Mouse (Mus musculus) cerebellum, adult 18-20 months (tissue): Measurements from ENCODE around the gene Rassf3.
A peak's percentile ranks its signal among the peaks of the same experiment; 100 is the strongest.

Experiments used
- DNase-seq, 2 experiments: peaks; one replicate each; pipeline ENCODE4 v3.0.0; 2021

The Rassf3 gene

DNA sequence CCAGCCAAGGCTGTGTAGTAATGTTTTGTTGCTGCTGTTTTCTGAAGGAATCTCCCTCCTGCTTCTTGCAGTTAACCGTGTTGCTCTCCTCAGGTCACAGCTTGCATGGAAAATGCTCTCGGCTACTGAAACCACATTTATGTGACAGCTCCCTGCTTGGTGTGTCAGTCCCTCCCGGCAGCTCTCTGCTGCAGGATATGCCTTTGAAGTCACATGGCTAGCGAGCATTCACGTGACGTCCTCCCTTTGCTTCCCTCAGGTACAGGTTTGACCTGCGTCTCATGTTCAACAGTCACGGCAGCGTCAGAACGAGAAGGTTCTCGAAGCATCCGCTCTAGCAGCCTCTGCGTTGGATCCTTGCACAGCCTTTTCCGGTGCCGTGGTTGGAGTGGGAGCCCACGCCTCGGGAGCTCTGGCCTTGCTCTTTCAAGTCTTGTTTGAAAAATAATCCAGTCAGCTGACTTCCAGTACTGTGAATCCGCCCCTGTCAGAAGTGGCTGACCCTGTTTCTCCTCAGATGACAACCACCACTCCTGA, 81.3 kb downstream of the Rassf3 start:
- no peak for DNase-seq

DNA sequence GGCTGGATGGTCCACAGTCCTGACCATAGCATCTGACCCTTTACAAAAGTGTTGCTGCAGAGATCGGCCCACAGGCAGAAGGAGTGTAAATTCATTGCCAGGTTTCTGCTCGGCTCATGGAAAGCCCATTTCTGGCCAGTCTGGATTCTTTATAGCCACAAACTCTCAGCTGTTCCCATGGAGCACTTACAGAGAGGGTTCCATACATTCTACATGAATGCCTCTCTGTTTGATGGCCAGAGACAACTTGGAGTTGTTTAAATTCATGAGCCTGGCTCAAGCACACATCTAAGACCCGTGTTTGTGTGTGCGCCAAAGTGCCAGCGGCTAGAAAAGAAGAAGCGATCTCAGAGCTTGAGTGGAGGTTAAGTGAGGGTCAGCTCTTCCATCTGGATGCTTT, 81.9 kb downstream of the Rassf3 start:
- no peak for DNase-seq

DNA sequence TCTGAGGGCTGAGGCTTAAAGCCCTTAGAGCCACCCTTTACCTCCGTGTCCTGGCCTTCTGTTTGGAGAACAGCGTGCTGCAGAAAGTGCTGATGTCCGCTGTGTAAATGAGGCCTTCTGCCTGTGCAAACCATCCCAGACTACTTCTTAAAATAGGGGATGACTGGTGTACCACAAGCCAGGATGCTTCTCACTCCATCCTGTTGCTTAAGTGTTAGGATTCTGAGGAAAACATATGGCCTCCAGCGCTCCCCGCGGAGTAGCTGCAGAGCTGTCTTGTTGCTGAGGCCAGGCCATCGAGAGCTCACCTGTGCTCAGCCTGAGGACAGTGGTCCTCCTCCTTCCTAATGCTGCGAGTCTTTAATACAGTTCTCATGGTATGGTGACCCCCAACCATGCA, 84.2 kb downstream of the Rassf3 start:
- peak; percentile 34 to 40 for DNase-seq

DNA sequence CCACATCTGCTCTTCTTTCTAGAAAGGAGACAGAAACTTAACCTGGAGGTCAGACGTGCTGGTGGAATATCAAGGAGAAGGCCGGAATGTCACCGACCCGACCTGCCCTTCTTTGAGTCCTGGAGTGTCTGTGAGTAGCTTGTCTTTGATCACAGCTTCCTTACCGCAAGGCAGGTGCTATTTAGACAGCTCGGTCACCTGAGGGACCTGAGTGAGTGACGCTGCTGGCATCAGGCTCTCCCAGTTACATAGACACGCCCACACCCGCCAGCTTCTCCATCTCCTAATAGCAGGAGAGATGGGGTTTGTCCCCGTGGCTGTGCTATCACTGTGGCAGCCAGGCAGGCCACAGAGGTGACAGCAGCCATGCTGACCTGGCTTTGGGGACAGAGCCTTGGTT, 85.5 kb downstream of the Rassf3 start:
- DNase-seq = no peak

DNA sequence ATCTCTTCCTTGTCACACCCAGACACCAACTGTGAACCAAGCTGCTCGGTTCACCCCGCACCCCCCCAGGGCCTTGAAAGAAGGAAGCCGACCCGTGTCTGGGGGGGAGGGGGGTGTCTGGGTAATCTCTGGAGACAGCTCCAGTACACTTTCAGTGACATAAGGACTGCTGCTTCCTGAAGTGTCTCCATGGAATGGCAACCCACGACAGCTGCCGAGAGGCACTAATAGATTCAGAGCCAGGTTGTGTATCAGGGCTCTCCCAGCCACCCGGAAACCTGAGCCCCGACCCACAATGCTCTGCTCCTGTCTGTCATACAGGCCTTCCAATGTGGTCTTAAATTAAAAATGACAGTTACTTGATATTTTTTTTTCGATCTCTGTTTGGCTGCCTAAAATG, 89.8 kb downstream of the Rassf3 start:
- no peak for DNase-seq

DNA sequence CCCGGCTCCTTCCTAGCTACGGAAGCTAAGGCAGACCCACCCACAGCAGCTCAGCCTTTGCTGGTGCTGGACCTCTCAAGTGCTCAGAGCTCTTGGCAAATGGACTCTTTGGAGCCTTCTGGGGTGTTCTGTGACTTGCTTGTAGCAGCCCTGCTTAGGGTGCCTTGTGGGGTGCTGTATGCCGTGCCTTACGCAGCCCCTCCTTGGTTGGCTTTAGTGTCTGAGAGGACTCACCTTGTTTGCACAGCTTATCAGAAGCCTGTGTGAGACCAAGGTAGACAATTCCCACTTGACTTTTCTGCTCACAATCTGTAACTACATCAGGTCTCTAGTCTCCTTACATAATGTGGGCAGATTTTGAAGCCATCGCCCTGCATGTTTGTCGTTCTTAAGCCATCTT, 90.5 kb downstream of the Rassf3 start:
- DNase-seq = no peak

DNA sequence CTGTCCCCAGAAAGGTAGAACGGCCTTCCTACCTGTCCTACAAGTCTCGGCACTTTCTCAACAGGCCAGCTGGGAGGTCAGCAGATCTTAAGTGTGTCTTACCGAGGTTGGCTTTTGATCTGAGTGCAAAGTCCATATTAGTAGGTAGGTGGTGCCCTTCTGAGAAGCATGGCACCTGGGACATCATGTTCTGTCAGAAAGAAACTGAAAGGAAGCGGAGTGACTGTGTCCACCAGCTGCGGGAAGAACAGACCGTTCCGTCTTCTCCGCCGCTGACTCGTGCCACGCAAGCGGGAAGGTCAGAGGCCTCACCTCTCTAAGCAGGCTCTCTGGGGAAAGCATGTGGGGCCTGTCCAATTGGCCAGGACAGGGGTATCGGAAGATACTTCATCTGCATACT, 91.4 kb downstream of the Rassf3 start:
- no peak for DNase-seq

DNA sequence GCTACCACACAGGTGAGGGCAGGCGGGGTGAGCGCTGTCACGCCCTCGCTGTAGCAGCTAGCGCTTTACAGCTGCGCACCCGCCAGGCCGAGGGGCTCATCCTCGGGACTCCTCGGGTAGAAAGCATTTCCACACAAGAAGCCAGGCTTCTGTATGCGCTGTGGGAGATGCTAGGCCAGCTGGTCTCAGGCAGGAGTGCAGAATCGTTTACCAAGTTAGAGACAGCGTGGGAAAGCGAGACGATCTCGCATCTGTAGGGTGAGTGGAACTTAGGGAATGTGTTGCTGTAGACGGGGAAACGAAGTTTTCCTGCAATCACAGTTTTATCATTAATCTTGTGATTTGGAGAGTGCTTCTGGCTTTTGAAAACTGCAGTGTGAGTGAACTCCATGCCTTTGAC, 94.9 kb downstream of the Rassf3 start:
- no peak for DNase-seq

DNA sequence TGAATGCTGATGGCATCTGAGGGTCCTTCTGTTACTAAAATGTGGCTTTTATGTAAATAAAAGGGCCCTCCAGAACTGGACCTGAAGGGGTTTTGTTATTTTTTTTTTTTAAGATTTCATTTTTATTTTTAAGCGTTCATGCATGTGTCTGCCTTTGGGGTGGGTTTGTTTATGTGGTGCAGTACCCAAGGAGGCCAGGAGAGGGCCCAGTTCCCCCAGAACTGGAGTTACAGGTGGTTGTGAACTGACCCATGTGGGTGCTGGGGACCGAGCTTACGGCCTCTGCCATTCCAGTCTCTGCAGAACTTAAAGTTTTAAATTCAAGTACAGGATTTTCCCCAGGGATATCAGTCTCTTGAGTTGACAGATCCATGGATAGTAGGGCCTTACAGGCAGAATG, 96.8 kb downstream of the Rassf3 start:
- no peak for DNase-seq

DNA sequence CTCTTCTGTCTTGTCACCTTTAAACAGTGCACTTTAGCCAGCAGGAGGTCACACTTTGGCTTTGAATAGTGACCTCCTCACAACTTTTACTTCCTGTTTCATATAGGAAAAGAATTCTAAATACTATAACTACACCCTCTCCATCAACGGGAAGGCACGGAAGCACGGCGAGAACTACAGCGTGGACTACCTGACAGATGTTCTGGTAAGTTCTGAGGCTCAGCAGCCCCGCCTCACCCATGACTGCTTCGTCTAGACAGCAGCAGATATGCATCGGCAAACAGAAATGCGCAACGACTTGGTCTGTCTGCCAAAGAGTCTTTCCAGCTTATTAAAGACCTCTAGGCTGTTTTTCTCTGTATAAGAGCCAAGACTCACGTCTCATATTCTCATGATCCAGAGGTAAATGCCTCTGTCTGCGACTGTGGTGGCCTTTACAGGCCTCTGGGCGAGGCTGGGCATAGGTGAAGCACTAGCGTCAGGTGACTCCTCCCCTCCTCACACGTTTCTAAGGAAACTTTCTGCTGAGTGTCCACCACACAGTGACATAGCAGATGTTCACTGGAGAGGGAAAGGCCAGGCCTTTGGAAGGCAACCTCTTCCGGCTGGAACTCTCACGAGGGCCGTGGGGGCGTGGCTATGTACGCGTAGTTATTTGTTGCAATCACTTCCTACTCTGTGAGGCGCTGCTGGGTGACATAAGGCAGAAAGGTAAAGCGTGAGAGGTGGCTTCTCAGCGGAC, 99.4 kb downstream of the Rassf3 start:
- no peak for DNase-seq

DNA sequence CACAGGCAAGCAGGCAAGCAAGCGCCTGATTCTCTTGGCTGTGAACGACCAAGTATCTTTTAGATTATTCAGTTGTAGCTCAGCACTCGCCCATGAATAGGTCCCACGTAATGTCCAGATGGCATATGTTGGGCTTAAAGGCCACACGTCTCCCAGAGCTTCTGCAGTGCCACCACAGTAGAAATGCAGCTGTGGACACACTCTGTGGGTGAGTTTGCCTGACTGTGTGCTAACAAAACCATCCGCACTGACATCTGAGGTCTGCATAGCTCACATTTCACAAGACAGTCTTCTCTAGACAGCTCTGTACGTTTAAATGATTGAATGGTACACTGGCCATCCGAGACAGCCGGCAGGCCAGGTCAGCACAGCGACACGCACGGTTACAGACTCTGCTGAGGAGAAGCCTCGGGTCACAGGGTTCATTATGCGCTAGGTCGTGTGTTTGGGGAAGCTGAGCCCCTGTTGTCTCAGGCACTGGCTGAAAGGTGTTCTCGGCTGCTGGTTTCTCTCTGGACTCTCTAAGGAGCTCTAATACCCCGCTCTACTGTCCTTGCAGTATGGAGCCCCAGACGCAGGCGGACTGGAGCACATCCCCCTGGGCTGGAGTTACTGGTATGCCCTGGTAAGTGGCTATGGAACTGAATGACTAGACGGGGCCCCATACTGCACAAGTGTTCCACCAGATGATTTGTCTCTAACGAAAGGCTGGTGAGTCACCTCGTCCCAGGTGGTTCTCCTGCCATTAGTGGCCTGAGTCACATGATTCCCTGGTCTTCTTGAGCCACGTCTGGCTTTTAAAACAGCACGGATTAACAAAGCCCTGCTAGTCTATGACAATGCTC, 100.3 kb downstream of the Rassf3 start:
- no peak for DNase-seq

DNA sequence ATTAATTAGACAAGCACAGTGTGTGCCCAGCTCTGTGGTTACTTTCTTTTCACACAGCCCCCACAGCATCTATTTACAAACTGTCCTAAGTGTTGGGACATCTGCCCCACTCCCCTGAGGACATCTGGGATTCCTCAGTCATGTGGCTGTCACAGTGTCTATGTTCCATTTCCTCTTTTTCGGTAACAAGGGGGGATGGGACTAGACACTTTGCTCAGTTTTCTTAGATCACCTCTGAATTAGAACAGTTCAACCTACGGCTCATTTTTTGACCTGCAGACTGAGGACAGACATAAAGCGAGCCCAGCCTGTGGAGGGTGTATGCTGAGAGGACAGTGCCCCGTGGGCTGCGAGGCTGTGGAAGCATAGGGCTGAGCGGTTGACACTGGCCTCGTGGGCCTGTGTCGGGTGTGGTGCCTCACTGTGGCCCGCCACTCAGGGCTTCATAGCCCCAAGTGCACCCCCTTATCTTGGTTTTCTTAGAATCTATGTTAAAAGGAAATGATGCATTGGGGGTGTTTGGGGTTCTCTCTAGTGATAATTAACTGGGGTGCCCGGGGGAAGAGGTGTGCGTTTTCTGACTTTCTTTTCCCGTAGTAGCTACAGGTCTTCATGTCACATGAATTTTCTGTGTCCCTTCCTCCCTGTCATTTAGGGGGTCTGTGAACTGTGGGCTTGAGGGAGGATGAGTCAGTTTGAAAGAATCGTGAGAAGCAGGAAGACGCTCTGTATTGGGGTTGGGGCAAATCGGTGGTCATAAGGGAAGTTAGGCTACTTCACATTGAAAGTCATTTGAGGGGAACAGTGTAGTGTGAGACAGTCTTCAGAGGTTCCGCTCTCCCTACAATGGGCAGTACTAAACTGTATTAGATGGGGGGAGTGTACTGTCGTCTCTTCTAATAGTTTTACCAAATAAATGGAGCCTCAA, 101.2 kb downstream of the Rassf3 start:
- DNase-seq = no peak

DNA sequence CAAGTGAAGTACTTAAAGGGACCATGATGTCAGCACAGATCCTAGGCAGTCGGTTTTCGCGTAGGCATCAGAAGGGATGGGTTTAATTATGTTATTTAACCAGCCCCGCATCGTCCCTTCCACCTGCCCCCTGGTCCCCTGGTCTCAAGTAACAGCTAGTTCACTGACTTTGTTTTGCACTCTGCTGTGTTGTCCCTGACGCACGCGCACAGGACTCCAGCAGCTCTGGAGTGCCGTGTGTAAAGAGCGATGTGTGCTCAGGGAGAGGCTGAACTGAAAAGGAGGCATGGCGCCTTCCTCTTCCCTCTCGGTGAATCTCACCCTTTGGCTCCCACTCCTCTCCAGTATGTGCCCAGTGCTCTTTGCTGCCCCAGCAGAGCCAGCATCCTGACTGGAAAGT, 102.1 kb downstream of the Rassf3 start:
- no peak for DNase-seq

DNA sequence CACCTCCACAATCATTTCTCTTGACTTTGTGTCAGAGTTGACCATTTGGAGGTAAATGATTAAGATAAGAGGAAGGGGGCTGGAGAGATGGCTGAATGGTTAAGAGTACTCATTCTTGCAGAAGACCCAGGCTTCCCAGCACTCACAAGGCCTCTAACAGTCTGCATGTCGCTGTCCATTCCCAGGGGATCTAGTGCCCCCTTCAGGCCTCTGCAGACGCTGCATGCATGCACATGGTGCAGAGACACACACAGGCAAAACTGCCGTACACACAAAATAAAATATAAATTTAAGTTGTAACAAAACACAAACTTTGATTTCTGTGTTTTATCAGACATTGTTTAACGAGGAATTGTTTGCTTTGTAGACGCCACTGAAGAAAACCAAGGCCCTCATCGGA, 105.4 kb downstream of the Rassf3 start:
- no peak for DNase-seq

DNA sequence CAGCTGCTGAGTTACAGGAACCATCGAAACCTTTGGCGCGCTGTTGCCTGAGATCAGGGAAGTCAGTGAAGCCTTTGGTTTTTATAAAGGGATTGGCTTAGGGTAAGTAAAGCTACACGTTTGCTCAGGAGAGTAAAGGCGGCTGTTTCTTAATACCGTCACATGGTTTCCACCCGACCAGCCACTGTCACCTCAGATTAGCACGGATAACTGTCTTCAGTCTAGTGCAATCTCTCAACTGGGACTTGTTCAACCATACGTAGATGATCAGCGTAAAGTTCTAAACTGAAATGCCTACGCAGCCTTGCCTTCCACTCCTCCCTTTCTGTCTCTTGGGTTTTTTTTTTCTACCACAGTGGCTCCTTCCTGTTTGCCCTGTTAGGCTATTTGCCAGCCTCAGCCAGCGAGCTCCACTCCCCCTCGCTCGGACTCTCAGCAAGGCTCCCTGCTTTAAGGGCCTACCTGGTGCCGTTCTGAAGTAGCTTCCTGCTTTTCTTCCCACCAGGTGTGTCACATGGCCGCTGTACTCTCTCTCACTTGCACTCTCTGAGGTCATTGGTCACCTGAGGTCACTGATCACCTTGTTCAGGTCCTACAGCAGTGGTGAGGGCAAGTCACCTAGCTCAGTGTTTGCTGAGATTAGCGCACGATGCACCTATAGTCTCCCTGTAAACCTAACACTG, 107.2 kb downstream of the Rassf3 start:
- no peak for DNase-seq

DNA sequence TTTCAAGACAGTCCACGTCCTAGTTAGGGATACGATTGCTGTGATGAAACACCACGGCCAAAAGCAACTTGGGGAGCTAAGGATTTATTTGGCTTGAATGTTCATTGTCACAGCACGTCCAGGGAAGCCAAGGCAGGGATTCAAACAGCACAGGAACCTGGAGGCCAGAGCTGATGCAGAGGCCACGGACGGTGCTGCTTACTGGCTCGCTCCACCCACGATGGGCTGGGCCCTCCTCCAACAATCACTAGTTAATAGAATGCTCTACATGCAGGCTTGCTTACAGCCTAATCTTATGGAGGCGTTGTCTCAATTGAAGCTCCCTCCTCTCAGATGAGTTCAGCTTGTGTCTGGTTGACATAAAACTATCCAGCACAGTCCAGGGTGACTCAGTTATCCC, 108.4 kb downstream of the Rassf3 start:
- DNase-seq = no peak

DNA sequence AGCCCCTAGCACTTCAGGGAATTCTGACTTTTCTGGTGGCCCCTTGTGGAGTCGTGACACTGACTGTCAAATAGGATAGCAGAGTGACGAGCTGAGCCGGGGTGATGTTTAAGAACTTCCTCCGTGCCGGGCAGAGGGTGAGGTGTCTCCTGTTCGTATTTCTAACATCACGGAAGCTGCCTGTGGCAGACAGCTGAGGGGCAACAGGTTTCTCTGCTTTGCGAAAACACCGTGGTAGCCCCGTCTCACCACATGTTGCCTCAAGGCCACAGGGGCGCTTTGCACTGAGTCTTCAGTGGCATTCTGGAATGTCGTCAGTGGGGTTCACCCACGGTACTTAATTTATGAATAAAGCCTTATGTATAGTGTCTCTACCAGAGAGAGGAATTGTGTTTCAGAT, 108.9 kb downstream of the Rassf3 start:
- DNase-seq = no peak

DNA sequence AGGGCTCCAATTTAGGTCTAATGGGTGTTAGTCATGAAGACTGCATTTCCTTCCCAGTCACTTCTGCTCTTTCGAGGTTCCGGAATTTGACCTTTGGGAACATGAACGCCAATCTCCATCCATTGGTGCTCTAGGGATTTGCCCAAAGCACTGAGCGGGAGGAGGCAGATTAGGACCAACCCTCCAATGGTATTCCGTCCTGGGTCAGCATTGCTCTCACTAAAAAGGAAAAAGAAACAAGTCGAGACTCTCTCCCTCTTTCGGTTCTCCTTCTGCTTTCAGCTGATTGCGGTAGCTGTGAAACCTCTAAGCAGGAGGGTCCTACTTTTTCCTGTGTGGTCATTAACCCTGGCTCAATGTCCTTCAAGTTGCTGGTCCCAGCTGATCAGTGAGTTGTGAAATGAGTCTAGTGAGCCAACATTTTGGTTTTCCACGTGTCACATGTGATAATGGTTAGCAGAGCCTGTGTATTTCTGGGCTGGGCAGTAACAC, 110.3 kb downstream of the Rassf3 start:
- DNase-seq = no peak

DNA sequence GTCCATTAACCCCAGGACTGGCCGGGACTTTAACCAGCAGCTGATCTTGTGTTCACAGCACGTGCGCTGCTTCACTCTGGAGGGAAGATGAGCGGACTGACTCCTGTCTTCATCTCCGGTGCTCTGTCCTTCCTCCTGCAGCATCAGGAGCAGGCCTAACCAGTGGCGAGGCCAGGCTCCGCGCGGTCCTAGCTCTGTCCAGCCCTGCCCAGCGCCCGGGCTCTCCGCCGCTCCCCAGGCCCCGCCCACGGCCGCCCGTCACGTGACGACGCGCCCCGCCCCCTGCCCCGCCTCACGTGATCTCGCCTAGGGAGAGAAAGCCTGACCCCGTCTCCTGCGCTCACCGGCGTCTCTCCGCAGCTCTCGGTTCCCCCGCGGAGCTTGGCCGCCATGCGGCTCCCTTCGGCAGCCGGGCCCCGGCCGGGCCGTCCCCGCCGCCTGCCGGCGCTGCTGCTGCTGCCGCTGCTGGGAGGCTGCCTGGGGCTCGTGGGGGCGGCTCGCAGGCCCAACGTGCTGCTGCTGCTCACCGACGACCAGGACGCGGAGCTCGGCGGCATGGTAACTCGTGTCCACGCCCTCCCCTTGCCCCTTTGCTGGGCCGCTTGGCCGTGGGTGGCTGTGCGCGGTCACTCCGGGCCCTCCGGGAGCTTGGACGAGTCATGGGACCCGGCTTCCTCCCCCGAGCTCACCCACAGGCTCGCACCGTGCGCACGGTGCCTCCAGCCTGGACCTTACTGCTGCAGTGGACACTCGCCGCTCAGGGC, 111.2 kb downstream of the Rassf3 start, which contains the start of gene Gns:
TSS of gene Gns (plus strand) at position 290 of the 764 bp plus-strand sequence.
- DNase-seq = peak; percentile 83 to 92

DNA sequence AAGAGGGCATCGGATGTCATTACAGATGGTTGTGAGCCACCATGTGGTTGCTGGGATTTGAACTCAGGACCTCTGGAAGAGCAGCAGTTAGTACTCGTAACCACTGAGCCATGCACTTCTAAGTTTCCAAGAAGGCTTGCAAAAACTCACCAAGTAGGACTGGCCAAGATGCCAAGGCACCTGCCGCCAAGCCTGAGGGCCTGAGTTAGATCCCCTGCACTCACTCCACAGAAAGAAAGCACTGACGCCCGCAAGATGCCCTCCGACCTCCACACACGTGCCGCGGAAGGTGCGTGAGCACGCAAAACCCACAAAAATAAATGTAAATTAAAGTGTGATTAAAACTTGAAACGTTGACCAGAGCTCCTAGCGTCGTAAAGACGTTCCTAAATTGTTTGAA, 111.8 kb downstream of the Rassf3 start:
- peak in 1 of 2 experiments; percentile 31 for DNase-seq

DNA sequence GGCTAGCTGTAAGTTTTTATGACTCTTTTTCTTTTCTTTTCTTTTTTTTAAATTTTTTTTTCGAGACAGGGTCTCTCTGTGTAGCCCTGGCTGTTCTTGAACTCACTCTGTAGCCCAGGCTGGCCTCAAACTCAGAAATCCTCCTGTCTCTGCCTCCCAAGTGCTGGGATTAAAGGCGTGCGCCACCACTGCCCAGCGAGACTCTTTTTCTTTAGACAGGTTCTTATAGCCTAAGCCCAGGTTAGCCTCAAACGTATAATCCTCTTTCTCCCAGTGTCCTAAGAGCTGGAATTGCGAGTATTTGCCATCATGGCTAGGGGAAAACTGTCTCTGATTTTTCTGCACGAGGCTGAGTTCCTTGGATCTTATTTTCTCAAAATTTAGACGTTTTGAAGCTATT, 112.9 kb downstream of the Rassf3 start:
- DNase-seq = no peak
